Mouse (Mus musculus): ENCODE data around the gene Mcu.
A peak's percentile ranks its signal among the peaks of the same experiment; 100 is the strongest.

Mcu gene

GRCm38 (mm10) chr10:59537579-59537978 lies 78.9 kb downstream of the Mcu start:
- peak; percentile 40 for DNase-seq (ENCODE audit: low spot score)

- no peak for DNase-seq (ENCODE audit: low spot score)
Observed at GRCm38 (mm10) chr10:59532256-59532655, 84.2 kb downstream of the Mcu start.

GRCm38 (mm10) chr10:59527819-59528218 lies 88.7 kb downstream of the Mcu start:
- DNase-seq (ENCODE audit: low spot score), result no peak

- DNase-seq (ENCODE audit: low spot score), result no peak
Observed at GRCm38 (mm10) chr10:59527311-59527710, 89.2 kb downstream of the Mcu start.

- DNase-seq (ENCODE audit: low spot score), result no peak
Observed at GRCm38 (mm10) chr10:59524675-59525074, 91.8 kb downstream of the Mcu start.

GRCm38 (mm10) chr10:59523826-59524331 lies 92.6 kb downstream of the Mcu start:
- DNase-seq (ENCODE audit: low spot score), result no peak

GRCm38 (mm10) chr10:59520701-59521100 lies 95.8 kb downstream of the Mcu start:
- DNase-seq (ENCODE audit: low spot score), result no peak

GRCm38 (mm10) chr10:59519411-59519810 lies 97.1 kb downstream of the Mcu start:
- DNase-seq (ENCODE audit: low spot score), result no peak

GRCm38 (mm10) chr10:59517201-59517600 lies 99.3 kb downstream of the Mcu start:
- no peak for DNase-seq (ENCODE audit: low spot score)

- DNase-seq (ENCODE audit: low spot score), result no peak
Observed at GRCm38 (mm10) chr10:59514739-59515464, 101.6 kb downstream of the Mcu start.

- no peak for DNase-seq (ENCODE audit: low spot score)
Observed at GRCm38 (mm10) chr10:59512173-59512572, 104.3 kb downstream of the Mcu start.

GRCm38 (mm10) chr10:59511427-59511963 lies 105.0 kb downstream of the Mcu start:
- no peak for DNase-seq (ENCODE audit: low spot score)

- DNase-seq (ENCODE audit: low spot score), result no peak
Observed at GRCm38 (mm10) chr10:59510713-59511426, 105.6 kb downstream of the Mcu start.

GRCm38 (mm10) chr10:59509197-59509596 lies 107.3 kb downstream of the Mcu start:
- DNase-seq (ENCODE audit: low spot score), result no peak

- DNase-seq (ENCODE audit: low spot score), result no peak
Observed at GRCm38 (mm10) chr10:59506711-59507110, 109.8 kb downstream of the Mcu start.

- no peak for DNase-seq (ENCODE audit: low spot score)
Observed at GRCm38 (mm10) chr10:59504291-59504690, 112.2 kb downstream of the Mcu start.

GRCm38 (mm10) chr10:59503433-59504210 lies 112.9 kb downstream of the Mcu start:
- peak; percentile 54 for DNase-seq (ENCODE audit: low spot score)

- DNase-seq (ENCODE audit: low spot score), result no peak
Observed at GRCm38 (mm10) chr10:59502381-59502780, 114.1 kb downstream of the Mcu start.

- no peak for DNase-seq (ENCODE audit: low spot score)
Observed at GRCm38 (mm10) chr10:59501761-59502160, 114.7 kb downstream of the Mcu start.

GRCm38 (mm10) chr10:59500225-59500624 lies 116.3 kb downstream of the Mcu start:
- no peak for DNase-seq (ENCODE audit: low spot score)

GRCm38 (mm10) chr10:59497019-59497418 lies 119.5 kb downstream of the Mcu start:
- no peak for DNase-seq (ENCODE audit: low spot score)

- DNase-seq (ENCODE audit: low spot score), result no peak
Observed at GRCm38 (mm10) chr10:59494917-59495316, 121.6 kb downstream of the Mcu start.
